Mouse (Mus musculus): Measurements from ENCODE around the gene Esrra. TPM values are rescaled to one million over a fixed set of nuclear protein-coding genes. Genes with fewer than 3 reads are reported as not detected.

Gene Esrra
- total and polyA plus RNA-seq, 2 experiments from 2014 or later, result 7.2 to 31.6 TPM

DNA sequence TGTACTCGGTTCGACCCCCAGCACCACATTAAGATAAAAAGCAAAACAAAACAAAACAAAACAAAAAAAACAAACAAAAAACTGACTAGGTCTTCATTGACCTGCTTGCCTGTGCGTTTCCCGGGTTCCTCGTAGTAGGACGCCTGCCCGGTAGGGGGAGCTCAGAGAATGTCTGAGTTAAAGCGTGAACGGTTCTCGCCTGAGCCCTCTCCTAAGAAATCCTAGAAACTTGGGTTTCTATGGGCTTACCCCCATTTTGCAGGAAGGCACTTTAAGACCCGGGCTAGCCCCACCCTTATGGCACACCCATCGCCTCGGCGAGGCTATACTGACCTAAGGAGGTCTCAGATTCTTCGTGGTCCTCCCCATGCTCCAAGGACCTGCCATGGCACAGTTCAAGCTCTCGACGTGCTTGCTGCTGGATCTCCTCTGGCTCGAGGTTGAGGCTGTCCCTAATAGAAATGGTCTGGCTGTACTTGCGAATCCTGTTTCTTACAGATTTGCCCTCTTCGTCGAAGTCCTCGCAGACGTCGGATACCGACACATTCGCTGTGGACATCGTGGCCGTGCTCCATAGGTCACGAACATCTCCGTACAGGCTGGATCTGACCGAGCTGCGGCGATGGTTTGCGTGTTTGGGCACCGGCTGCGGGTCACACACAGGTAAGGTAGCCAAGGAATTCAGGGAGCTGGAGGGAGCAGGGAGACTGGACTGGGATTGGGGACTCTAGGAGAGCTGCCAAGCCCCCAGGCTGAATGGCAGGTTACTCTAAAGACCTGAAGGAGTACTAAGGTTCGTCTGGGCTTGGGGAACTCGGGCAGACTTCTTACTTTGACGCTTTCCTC, 3.1 kb upstream of the Esrra start:
- H3K9me3 ChIP-seq (ENCODE audit: low read length), result no peaks in the 10 kb centered on the region
- TF ChIP-seq CTCF (IDR thresholded peaks at IDR 0.05), result peak; percentile 73
- ATAC-seq (ENCODE audit: low FRiP score), result no peak
- WGBS, result 5% methylated on average over 39 of the region's 39 CpGs
- 0 out of 2 replicates have a peak overlapping the region, but pooled peaks have one; percentile 3 for H3K4me3 ChIP-seq (ENCODE audit: low read depth, low read length)
- no peaks in the 10 kb centered on the region for H3K36me3 ChIP-seq (ENCODE audit: insufficient read depth, low read length)
- peak; percentile 76 for DNase-seq (ENCODE audit: low spot score)
- peaks cover 16% of the 10 kb centered on the region for H3K4me1 ChIP-seq (ENCODE audit: insufficient read depth, low read length)
- no peak overlapping the region for H3K4me2 ChIP-seq (ENCODE audit: low read depth, low read length, poor library complexity, severe bottlenecking)
- peaks cover 55% of the 10 kb centered on the region for H3K27me3 ChIP-seq (ENCODE audit: insufficient read depth, low read length)
- H3K9ac ChIP-seq (replicated peaks; ENCODE audit: low read length, poor library complexity, severe bottlenecking), result no peak overlapping the region
- no peak overlapping the region for H3K27ac ChIP-seq (ENCODE audit: low read depth, low read length)

DNA sequence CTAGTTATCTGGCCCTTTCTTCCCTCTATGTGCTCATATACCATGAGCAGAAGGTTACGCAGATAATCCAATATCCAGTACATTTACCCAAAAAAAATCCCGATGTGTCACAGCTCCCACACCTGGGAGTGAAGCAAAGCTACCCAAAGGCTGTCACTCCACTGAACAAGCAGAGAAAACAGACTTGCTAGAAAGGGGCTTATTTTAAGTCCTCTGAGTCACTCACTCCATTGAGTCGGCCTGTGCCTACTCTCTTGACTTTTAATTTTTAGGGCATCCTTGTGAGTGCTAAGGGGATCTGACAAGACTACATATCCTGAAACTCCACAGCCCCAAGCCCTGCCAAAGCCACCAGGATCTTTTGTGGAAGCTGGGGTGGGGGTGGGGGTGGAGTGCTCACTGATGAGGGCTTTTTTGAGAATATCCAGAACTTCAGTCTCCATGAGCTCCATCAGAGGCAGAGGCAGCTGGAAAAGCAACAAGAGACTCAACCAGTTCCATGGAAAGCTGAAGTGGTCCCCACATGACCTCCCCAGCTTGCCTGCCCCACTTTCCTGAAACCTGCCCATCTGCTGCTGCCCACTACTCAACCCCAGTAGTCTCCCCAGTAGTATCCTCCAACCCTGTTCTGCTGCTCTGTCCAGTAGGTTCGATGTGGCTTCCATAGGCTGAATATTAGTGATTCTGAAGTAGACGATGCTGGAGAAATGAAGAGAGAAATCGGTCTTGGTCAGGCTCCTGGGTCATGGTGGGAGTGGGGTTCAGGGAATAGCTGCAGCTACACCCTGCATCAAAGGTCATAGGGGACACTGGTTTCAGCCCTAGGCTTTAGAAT, 1.5 kb upstream of the Esrra start:
- Histone ChIP-seq H3K9me3 (ENCODE audit: low read length) (no peaks in the 10 kb centered on the region), H3K27me3 (ENCODE audit: insufficient read depth, low read length) (peaks cover 48% of the 10 kb centered on the region), H3K4me2 (ENCODE audit: low read depth, low read length, poor library complexity, severe bottlenecking) (peak overlapping the region; percentile 84), H3K36me3 (ENCODE audit: insufficient read depth, low read length) (no peaks in the 10 kb centered on the region), H3K4me3 (ENCODE audit: low read depth, low read length) (no peak overlapping the region), H3K9ac (replicated peaks; ENCODE audit: low read length, poor library complexity, severe bottlenecking) (no peak overlapping the region), H3K27ac (ENCODE audit: low read depth, low read length) (no peak overlapping the region), H3K4me1 (ENCODE audit: insufficient read depth, low read length) (peaks cover 16% of the 10 kb centered on the region)
- ATAC-seq (ENCODE audit: low FRiP score) (no peak), DNase-seq (ENCODE audit: low spot score) (no peak)
- WGBS, result 63% methylated on average over 6 of the region's 6 CpGs
- no peak for TF ChIP-seq CTCF (IDR thresholded peaks at IDR 0.05)

DNA sequence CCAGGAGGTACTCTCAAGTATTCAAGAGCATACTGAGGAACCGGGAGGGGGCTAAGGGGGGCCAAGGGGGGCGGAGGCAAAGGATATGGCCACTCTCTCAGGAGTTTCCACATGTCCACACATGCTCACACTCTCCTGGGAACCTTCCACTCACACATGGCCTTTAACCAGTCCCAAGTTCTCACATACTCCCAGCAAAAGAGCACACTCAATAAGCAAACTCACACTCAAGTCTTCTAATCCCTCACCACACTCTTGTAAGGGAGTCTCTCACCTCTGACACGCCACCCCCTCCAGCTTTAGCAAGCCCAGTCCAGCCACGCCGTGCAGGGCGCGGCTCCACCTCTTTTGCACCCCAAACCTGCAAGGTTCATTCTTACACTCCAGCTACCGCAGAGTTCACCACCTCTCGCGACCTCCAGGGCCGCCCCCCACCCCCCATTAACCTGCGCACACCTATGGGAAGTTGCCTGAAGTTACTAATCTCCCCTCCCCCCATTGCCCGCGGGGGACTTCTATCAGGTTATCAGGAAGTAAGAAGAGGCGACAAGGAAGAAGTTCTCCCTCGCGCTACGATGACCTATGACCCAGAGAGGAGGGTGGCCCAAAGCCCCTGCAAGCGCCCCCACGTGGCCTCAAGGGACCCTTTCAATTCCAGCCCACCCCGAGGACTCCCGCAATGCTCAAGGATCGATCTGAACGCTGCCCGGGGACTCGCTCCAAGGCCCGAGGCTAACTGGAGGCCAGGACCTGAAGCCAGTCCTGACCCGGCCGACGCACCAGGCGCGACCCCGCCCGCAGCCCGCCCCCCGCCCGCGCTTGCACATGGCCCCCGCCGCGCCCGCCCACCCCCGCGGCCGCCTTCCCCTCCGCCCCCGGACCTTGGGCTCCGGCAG, 624 bp downstream of the Esrra start:
- TF ChIP-seq CTCF (IDR thresholded peaks at IDR 0.05), result peak; percentile 33; the same call in 1 of the 2 replicates
- 3% methylated on average over 32 of the region's 48 CpGs for WGBS
- H3K9ac ChIP-seq (replicated peaks; ENCODE audit: low read length, poor library complexity, severe bottlenecking), result peak overlapping the region; percentile 84

DNA sequence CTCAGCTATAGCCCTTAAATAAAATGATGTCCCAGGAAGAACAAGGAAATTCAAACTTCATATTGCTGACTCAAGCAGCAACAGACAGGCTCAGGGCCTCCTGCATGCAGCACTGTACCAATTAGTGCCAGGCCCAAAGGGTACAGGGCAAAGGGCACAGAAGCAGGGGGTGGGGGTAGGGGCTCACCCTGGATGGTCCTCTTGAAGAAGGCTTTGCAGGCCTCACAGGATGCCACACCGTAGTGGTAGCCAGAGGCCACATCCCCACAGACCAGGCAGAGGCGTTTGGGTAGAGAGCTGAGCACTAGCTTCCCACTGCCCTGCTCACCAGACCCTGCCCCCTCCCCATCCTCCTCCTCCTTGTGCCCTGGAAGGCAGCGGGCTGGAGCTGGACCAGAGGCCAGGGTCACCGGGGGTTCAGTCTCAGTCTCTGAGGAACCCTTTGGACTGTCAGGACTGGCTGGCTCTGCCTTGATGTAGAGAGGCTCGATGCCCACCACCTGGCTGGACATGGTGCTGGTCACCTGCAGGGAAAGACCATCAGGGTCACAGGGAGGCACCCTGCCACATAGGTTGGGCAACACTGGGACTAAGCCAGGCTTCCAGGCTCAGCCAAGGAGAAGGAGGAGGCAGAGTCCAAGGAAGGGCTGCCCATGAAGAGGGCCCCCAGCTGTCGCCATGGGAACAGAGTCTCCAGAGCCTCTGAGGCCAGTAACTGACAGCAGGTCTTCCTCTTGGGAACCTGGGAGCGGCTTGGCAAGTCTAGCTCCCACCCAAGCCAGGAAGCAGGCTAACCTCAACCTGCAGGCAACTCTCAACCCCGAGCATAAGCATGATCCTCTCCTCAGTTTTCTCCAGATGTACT, 1.5 kb downstream of the Esrra start:
- Histone ChIP-seq H3K27ac (ENCODE audit: low read depth, low read length) (no peak overlapping the region), H3K27me3 (ENCODE audit: insufficient read depth, low read length) (peaks cover 19% of the 10 kb centered on the region), H3K4me2 (ENCODE audit: low read depth, low read length, poor library complexity, severe bottlenecking) (peak overlapping the region; percentile 84), H3K4me3 (ENCODE audit: low read depth, low read length) (peak overlapping the region; percentile 83), H3K36me3 (ENCODE audit: insufficient read depth, low read length) (no peaks in the 10 kb centered on the region), H3K4me1 (ENCODE audit: insufficient read depth, low read length) (peaks cover 16% of the 10 kb centered on the region), H3K9ac (replicated peaks; ENCODE audit: low read length, poor library complexity, severe bottlenecking) (peak overlapping the region; percentile 29; the same call in 1 of the 2 replicates), H3K9me3 (ENCODE audit: low read length) (no peaks in the 10 kb centered on the region)
- TF ChIP-seq CTCF (IDR thresholded peaks at IDR 0.05), result no peak
- ATAC-seq (ENCODE audit: low FRiP score) (no peak), DNase-seq (ENCODE audit: low spot score) (peak; percentile 27)
- 45% methylated on average over 8 of the region's 8 CpGs for WGBS

More for the DNA sequence above, 624 bp downstream of the Esrra start:
- Histone ChIP-seq H3K4me3 (ENCODE audit: low read depth, low read length) (peak overlapping the region; percentile 83), H3K9me3 (ENCODE audit: low read length) (no peaks in the 10 kb centered on the region), H3K36me3 (ENCODE audit: insufficient read depth, low read length) (no peaks in the 10 kb centered on the region), H3K4me1 (ENCODE audit: insufficient read depth, low read length) (peaks cover 16% of the 10 kb centered on the region), H3K27ac (ENCODE audit: low read depth, low read length) (peak overlapping the region; percentile 74), H3K27me3 (ENCODE audit: insufficient read depth, low read length) (peaks cover 28% of the 10 kb centered on the region), H3K4me2 (ENCODE audit: low read depth, low read length, poor library complexity, severe bottlenecking) (peak overlapping the region; percentile 84)
- ATAC-seq (ENCODE audit: low FRiP score), result peak; percentile 3
- DNase-seq (ENCODE audit: low spot score), result peak; percentile 40

DNA sequence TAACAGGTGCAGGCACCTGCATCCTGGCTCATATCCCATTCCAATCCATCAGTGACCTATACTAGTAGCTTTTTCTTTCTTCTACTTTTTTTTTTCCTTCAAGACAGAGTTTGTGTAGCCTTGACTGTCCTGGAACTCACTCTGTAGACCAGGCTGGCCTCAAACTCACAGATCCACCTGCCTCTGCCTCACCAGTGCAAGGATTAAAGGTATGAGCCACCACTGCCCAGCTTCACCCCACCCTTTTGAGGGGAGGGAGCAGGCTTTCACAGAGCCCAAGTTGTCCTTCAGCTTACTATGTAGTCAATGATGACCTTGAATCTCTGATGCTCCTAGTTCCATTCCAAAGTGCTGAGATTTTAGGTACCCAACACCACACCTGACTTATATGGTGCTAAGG, 2.2 kb downstream of the Esrra start:
- ATAC-seq (ENCODE audit: low FRiP score) (no peak), DNase-seq (ENCODE audit: low spot score) (no peak)
- no peak for TF ChIP-seq CTCF (IDR thresholded peaks at IDR 0.05)
- peaks cover 13% of the 10 kb centered on the region for H3K27me3 ChIP-seq (ENCODE audit: insufficient read depth, low read length)
- no peak overlapping the region for H3K27ac ChIP-seq (ENCODE audit: low read depth, low read length)
- H3K9me3 ChIP-seq (ENCODE audit: low read length), result no peaks in the 10 kb centered on the region
- H3K4me3 ChIP-seq (ENCODE audit: low read depth, low read length), result no peak overlapping the region
- peaks cover 16% of the 10 kb centered on the region for H3K4me1 ChIP-seq (ENCODE audit: insufficient read depth, low read length)
- no peaks in the 10 kb centered on the region for H3K36me3 ChIP-seq (ENCODE audit: insufficient read depth, low read length)
- H3K9ac ChIP-seq (replicated peaks; ENCODE audit: low read length, poor library complexity, severe bottlenecking), result 0 out of 2 replicates have a peak overlapping the region, but pooled peaks have one; percentile 29
- no peak overlapping the region for H3K4me2 ChIP-seq (ENCODE audit: low read depth, low read length, poor library complexity, severe bottlenecking)
